Mouse (Mus musculus) small intestine, adult 2 months (tissue): ENCODE measurements around the gene Onecut3. TPM values are rescaled to one million over a fixed set of nuclear protein-coding genes. Genes with fewer than 3 reads are reported as not detected.

Experiments
- H3K27ac ChIP-seq: fragments of 200-500 bp; 2 replicates; pipeline ENCODE4 v1.5.1; 2012; ENCODE audit warnings: low read depth, low read length, control low read depth, inconsistent platforms; ENCODE audit not compliant: insufficient read depth
- H3K27me3 ChIP-seq: fragments of 200-500 bp; 2 replicates; pipeline ENCODE4 v1.6.1; 2012; ENCODE audit warnings: mild to moderate bottlenecking, moderate library complexity, low read length, inconsistent platforms; ENCODE audit not compliant: control insufficient read depth, insufficient read depth
- H3K36me3 ChIP-seq: fragments of 200-500 bp; 2 replicates; pipeline ENCODE4 v1.6.1; 2012; ENCODE audit warnings: mild to moderate bottlenecking, low read length, control low read depth, inconsistent platforms; ENCODE audit not compliant: control insufficient read depth, insufficient read depth
- H3K4me1 ChIP-seq: fragments of 200-500 bp; 2 replicates; pipeline ENCODE4 v1.6.1; 2012; ENCODE audit warnings: low read length, inconsistent platforms, mixed read lengths; ENCODE audit not compliant: control insufficient read depth, insufficient read depth, insufficient read length
- H3K4me3 ChIP-seq: fragments of 200-500 bp; 2 replicates; pipeline ENCODE4 v1.5.1; 2012; ENCODE audit warnings: low read depth, mild to moderate bottlenecking, control low read depth, inconsistent platforms, low read length, moderate library complexity
- CTCF ChIP-seq: fragments of 200-500 bp; IDR thresholded peaks from 2 replicates; pipeline ENCODE4 v1.5.1; 2012; ENCODE audit warnings: low read depth, mild to moderate bottlenecking, control low read depth, inconsistent platforms, low read length, moderate library complexity, mixed read lengths; ENCODE audit not compliant: insufficient replicate concordance, insufficient read length; ENCODE audit errors: extremely low read depth
- POLR2A ChIP-seq: fragments of 200-500 bp; IDR thresholded peaks from 2 replicates; pipeline ENCODE4 v1.6.1; 2012; ENCODE audit warnings: low read depth, mild to moderate bottlenecking, control low read depth, inconsistent platforms, low read length, moderate library complexity
- WGBS: fragments of 180-500 bp; shearing (Covaris S2); methylation state at CpG from one replicate; pipeline ENCODE4 v1.1.7; 2018; 5-methylcytosine and 5-hydroxymethylcytosine counted together
- polyA plus RNA-seq: library from polyadenylated mRNA; depleted of rRNA; stranded (reverse); fragments of >200 nt; gene quantifications from 2 replicates; pipeline ENCODE4 v1.2.3, GENCODE M21; 2012

The Onecut3 gene
- polyA plus RNA-seq, 1 experiment, result 0.29 TPM

- no peak overlapping the region for H3K4me3 ChIP-seq
- TF ChIP-seq POLR2A, result no peak
- no peak for TF ChIP-seq CTCF
- WGBS, result 73% methylated on average over 10 of the region's 10 CpGs
- no peak overlapping the region for H3K27ac ChIP-seq
- H3K36me3 ChIP-seq, result no peaks in the 10 kb centered on the region
- no peaks in the 10 kb centered on the region for H3K4me1 ChIP-seq
- peaks cover 3% of the 10 kb centered on the region; the same call in 1 of the 2 replicates for H3K27me3 ChIP-seq
These were observed 35.4 kb upstream of the Onecut3 start for GRCm38 (mm10) chr10:80459236-80459635.

DNA sequence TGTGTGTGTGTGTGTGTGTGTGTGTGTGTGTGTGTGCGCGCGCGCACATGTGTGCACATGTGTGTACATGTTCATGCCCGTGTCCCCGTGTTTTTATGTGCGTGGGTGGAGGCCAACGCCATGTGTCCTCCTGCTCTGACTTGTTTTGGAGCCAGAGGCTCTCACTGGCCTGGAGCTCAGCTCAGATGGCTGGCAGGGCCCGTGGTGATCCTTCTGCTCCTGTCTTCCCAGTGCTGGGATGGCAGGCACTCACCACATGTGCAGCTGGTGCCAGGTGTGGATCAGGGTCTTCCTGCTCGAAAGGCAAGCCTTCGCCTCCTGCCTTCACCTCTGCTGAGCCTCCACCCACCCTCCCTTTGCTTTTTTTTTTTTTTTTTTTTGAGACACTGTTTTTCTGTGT, 35.0 kb upstream of the Onecut3 start:
- 85% methylated on average over 11 of the region's 11 CpGs for whole genome bisulfite sequencing
- TF ChIP-seq POLR2A (no peak), CTCF (no peak)

GRCm38 (mm10) chr10:80460324-80460723, 34.3 kb upstream of the Onecut3 start:
- H3K27ac ChIP-seq, result no peak overlapping the region
- no peak for TF ChIP-seq CTCF
- TF ChIP-seq POLR2A, result no peak
- no peak overlapping the region for H3K4me3 ChIP-seq
- H3K4me1 ChIP-seq, result no peaks in the 10 kb centered on the region
- no peaks in the 10 kb centered on the region for H3K36me3 ChIP-seq
- WGBS, result 47% methylated on average over 4 of the region's 4 CpGs
- H3K27me3 ChIP-seq, result peaks cover 10% of the 10 kb centered on the region

More for the DNA sequence above, 35.0 kb upstream of the Onecut3 start:
- Histone ChIP-seq H3K4me3 (no peak overlapping the region), H3K27me3 (peaks cover 6% of the 10 kb centered on the region), H3K27ac (no peak overlapping the region), H3K36me3 (no peaks in the 10 kb centered on the region), H3K4me1 (no peaks in the 10 kb centered on the region)

DNA sequence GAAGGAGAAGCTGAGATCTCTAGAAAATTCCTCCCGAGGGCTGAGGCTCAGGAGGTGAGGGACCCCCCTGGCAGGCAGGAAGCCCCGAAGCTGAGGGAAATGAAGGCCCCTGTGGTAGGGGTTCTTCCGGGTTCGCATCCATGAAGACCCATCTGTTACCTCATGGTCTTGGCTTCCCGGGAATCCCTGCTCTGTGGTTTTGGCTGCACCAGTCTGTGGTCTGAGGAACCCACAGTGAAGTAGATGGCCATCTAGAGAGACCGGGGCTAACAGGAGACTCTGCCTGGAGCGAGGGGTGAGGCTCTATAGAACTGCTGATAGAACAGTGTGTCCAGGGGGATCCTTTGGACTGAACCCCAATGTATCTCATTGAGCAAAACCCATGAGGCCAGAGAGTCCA, 33.3 kb upstream of the Onecut3 start:
- no peaks in the 10 kb centered on the region for H3K36me3 ChIP-seq
- H3K4me1 ChIP-seq, result no peaks in the 10 kb centered on the region
- H3K27ac ChIP-seq, result no peak overlapping the region
- H3K27me3 ChIP-seq, result peaks cover 10% of the 10 kb centered on the region
- 58% methylated on average over 7 of the region's 7 CpGs for WGBS
- no peak overlapping the region for H3K4me3 ChIP-seq
- TF ChIP-seq POLR2A (no peak), CTCF (no peak)

- Histone ChIP-seq H3K4me1 (no peaks in the 10 kb centered on the region), H3K4me3 (no peak overlapping the region), H3K27me3 (peaks cover 10% of the 10 kb centered on the region), H3K36me3 (no peaks in the 10 kb centered on the region), H3K27ac (no peak overlapping the region)
- WGBS, result 21% methylated on average over 19 of the region's 19 CpGs
- TF ChIP-seq CTCF (no peak), POLR2A (no peak)
These were observed 30.1 kb upstream of the Onecut3 start for GRCm38 (mm10) chr10:80464381-80465035.

GRCm38 (mm10) chr10:80465066-80465465, 29.6 kb upstream of the Onecut3 start:
- 73% methylated on average over 5 of the region's 5 CpGs for WGBS
- peaks cover 10% of the 10 kb centered on the region for H3K27me3 ChIP-seq
- H3K4me3 ChIP-seq, result no peak overlapping the region
- H3K27ac ChIP-seq, result no peak overlapping the region
- H3K36me3 ChIP-seq, result no peaks in the 10 kb centered on the region
- TF ChIP-seq CTCF, result no peak
- no peak for TF ChIP-seq POLR2A
- no peaks in the 10 kb centered on the region for H3K4me1 ChIP-seq

DNA sequence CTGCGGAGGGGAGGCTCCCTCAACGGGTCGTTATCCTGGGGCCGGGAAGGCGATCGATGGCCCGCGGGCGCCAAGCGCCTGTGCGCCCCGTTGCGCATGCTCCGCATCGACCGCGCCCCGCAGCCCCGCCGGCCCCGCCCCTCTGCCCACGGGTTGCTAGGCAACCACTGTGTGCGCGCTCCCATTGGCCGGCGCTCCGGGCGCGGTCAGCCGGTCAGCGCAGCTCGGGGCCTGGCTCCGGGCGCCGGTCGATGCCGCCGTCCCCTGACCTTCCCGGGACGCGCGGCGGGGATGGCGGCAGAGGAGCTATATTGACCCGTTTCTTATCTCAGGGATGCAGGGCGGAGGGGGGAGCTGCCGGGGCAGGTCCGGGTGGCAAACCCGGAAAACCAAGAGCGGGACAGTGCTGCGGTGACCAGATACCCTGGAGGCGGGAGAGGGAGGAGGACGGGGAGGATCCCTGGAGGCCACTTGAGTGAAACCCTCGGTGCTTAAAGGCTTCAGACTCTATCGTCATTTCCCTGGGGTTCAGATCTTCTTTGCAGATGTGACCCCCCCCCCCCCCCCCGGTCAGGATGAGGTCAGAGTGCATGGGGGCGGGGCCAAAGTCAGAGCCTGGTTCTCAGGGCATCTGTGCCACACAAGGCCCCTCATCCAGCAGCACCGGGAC, 19.2 kb upstream of the Onecut3 start:
- peaks cover 3% of the 10 kb centered on the region; the same call in 1 of the 2 replicates for H3K4me1 ChIP-seq
- no peak overlapping the region for H3K27ac ChIP-seq
- H3K36me3 ChIP-seq, result no peaks in the 10 kb centered on the region
- H3K27me3 ChIP-seq, result peaks cover 12% of the 10 kb centered on the region
- WGBS, result 1% methylated on average over 58 of the region's 58 CpGs
- H3K4me3 ChIP-seq, result peak overlapping the region; percentile 77
- TF ChIP-seq CTCF (no peak), POLR2A (no peak)

DNA sequence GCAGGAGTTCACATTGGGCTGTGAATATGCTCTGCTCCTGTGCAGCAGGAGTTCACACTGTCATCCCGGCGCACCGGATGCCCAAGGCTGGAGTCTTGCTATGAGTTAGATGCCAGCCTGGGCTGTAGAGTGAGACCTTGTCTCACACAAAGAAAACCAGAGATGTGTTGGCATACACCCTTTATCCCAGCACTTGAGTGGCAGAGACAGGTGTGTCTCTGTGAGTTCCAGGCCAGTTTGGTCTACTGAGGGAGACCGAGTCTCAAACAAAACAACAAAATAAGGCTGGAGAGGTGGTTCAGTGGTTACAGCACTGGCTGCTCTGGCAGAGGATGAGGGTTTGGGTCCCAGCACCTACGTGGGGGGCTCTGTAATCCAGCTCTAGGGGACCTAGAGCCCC, 16.1 kb upstream of the Onecut3 start:
- Histone ChIP-seq H3K27ac (no peak overlapping the region), H3K4me1 (peaks cover 3% of the 10 kb centered on the region; the same call in 1 of the 2 replicates), H3K36me3 (no peaks in the 10 kb centered on the region), H3K27me3 (peaks cover 9% of the 10 kb centered on the region; the same call in 1 of the 2 replicates), H3K4me3 (no peak overlapping the region)
- no peak for TF ChIP-seq CTCF
- TF ChIP-seq POLR2A, result no peak
- WGBS, result 70% methylated on average over 5 of the region's 5 CpGs
